Mouse (Mus musculus) lung, adult 2 months (tissue): Measurements from ENCODE around the gene Pfkfb3. TPM values are rescaled to one million over a fixed set of nuclear protein-coding genes. Genes with fewer than 3 reads are reported as not detected.
A peak's percentile ranks its signal among the peaks of the same experiment; 100 is the strongest.

Source experiments
- DNase-seq: peaks from one replicate; pipeline ENCODE4 v3.0.0; 2022
- H3K4me1 ChIP-seq: fragments of 200-500 bp; 2 replicates; pipeline ENCODE4 v1.6.1; 2011; ENCODE audit warnings: low read length; ENCODE audit not compliant: control insufficient read depth, insufficient read depth
- H3K4me3 ChIP-seq: fragments of 200-500 bp; replicated peaks from 2 replicates; pipeline ENCODE3; 2011; ENCODE audit warnings: low read depth, mild to moderate bottlenecking, control low read depth, low read length; ENCODE audit errors: extremely low read depth
- CTCF ChIP-seq: fragments of 200-500 bp; IDR thresholded peaks from 2 replicates; pipeline ENCODE4 v1.5.1; 2011; ENCODE audit warnings: mild to moderate bottlenecking, low read length, control low read depth; ENCODE audit not compliant: insufficient read depth
- POLR2A ChIP-seq: fragments of 200-500 bp; IDR thresholded peaks from 2 replicates; pipeline ENCODE4 v1.6.1; 2011; ENCODE audit warnings: low read depth, mild to moderate bottlenecking, control low read depth, low read length, borderline replicate concordance; ENCODE audit errors: extremely low read depth
- WGBS: fragments of 180-500 bp; shearing (Covaris S2); methylation state at CpG from one replicate; pipeline ENCODE4 v1.1.7; 2018; 5-methylcytosine and 5-hydroxymethylcytosine counted together
- polyA plus RNA-seq: library from polyadenylated mRNA; depleted of rRNA; stranded (reverse); fragments of >200 nt; gene quantifications from 2 replicates; pipeline ENCODE4 v1.2.3, GENCODE M21; 2012; rRNA removed

The Pfkfb3 gene
- polyA plus RNA-seq, result 40.2 and 44.4 TPM in 2 replicates

DNA sequence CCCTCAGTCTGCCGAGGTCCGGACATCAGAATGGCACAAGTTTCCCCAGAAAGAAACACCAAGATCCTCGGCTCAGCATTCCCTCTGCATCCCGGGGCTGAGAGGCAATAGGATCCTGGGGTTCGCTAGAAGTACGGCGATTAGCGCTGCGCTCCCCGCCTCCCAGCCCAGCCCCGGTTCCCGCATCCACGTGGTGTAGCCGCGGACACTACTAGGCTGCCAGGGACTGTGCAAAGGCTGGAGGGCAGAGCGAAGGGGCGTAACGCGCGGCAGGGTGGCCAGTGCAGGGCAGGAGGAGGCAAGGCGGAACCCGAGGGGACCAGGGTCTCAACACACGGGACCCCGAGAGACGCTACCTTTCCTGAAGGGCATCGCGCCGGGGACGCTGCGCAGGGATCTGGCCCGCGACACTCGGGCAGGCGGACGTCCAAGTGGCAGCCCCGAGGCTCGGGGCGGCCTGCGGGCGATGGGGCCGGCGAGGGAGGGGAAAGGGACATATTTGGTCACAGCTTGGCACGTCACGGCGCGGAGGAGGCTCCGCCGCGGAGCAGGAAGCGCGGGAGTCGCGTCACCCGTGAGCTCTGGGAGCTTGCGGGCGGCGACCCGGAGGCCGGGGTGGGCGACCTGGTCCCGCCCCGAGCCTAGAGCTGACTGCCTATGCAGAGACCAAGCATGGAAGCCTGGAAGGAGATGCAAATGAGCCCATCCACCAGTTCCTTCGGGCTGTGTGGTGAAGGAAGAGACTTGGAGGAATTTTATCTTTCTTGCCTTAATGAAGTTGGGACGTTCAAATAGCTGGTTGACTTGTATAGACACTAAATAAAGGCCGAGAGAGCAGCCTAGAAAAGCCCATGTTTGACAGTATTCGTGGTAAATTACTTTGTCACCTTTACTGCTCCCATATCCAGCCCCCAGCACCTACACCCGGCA is at the start of gene Pfkfb3:
Gene Pfkfb3, minus strand, starts transcription at position 607 of the 930 bp plus-strand sequence.
- DNase-seq, result peak; percentile 73
- no peak for TF ChIP-seq POLR2A
- peak within 1 kb of the TSS; percentile 67 for H3K4me3 ChIP-seq
- WGBS, result 3% methylated on average over 67 of the region's 67 CpGs
- peaks cover 2% of the 10 kb centered on the region; the same call in 1 of the 2 replicates for H3K4me1 ChIP-seq

DNA sequence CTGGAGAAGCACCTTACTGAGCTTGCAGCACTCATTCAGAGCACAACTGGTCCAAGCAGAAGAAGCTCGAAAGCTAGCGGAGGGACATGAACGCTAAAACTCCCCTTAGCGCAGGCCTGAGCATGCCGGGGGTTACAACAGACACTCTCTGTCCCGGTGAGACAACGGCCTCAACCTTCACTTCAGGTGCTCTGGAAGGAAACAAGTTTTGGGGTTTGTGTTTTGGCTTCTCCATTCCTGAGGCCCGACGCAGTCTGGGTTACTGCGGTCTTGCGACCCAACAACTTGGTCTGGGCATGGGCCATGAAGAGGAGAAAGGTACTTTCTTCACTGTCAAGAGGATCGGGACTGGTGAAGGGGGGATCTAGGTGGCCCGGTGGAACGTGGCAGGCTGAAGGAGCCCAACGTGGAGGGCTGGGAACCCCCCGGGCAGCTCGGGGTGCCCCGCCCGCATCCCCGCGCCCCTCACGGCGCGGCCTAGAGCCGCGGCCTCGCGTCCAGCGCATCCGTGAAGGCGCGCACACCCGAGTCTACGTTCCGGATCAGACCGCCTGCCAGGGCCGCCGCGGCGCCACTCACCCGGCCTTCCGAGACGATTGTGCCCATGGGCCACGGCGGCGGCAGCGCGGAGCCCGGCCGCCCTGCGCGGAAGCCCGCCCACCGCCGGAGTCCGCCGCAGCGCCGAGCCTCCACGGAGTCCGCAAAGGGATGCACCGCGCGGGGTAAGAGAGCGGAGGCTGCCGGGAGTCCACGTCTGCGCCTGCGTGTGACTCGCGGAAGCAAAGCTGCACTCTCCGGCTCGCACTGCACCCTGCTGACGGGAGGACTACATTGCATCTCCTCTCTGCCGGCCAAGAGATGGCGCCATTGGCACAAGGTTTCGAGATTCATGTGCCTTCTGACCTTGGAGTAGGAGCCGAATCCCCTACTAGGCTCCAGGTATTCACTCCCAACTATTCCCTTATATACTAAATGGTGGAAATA is 48.9 kb upstream of the Pfkfb3 start:
- DNase-seq, result peak; percentile 94

DNA sequence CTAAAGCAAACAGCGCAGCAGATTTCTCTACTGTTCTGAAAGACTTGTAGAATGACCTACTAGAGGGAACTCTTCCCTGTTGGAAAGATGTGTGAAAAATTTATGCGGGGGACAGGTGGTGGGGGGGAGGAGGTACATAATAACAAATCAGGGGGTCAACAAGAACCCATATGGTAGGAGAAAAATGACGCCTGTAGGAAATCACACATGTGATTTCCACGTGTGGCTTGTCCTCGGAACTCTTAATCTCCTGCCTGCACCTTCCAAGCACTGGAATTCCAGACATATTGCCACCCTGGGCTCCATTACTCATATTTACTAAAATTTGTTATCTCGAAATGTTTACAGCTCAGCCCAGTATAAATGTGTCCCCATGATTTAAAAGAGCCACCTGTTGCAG is 47.9 kb upstream of the Pfkfb3 start:
- Histone ChIP-seq H3K4me3 (no peak overlapping the region), H3K4me1 (no peaks in the 10 kb centered on the region; the same call in 1 of the 2 replicates)
- DNase-seq, result no peak
- WGBS, result 73% methylated on average over 6 of the region's 6 CpGs
- TF ChIP-seq CTCF, result no peak

More for the DNA sequence above, 48.9 kb upstream of the Pfkfb3 start:
- under 1% methylated on average over 78 of the region's 78 CpGs for WGBS
- TF ChIP-seq POLR2A, result peak; percentile 60; the same call in 1 of the 2 replicates
- peak; percentile 100 for TF ChIP-seq CTCF
- H3K4me3 ChIP-seq, result peak overlapping the region; percentile 75
- no peaks in the 10 kb centered on the region; the same call in 1 of the 2 replicates for H3K4me1 ChIP-seq

DNA sequence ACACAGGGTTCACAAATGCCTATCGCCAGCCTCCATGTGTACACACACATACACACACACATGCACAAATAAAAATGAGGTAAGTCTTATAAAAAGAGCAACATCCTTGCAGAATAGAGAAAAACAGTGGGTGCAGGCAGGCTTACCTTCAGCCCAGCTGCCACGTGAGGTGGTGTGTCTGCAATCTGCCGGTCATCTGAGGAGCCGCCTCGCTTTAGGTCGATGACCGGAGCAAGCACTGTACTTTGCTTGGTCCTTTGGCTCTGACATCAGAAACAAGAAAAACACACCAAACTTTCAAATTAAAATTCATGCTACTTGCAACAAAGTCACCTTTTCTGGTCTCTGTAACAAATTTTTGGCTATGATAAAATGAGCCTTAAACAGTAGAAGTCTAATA is 44.0 kb upstream of the Pfkfb3 start:
- 97% methylated on average over 7 of the region's 7 CpGs for WGBS
- no peak overlapping the region for H3K4me3 ChIP-seq
- DNase-seq, result no peak
- H3K4me1 ChIP-seq, result no peaks in the 10 kb centered on the region; the same call in 1 of the 2 replicates
- TF ChIP-seq POLR2A (no peak), CTCF (no peak)

DNA sequence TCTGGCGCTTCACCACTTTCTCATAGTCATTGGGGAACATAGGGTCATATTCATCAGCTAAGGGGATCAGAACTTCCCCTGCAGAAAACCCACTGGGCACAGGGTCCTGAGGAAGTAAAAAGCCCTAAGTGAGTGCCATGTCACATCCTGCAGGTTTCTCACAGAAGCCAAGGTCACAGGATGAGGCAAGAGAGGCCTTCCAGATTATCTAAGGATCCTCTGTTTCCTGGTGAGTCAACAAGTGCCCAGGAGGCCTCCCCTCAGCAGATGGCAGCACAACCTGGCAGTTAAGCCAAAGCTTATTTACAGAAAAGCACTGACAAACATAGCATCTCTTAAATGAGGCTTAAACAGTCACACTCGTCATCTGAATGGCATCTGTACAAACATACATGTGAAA is 42.8 kb upstream of the Pfkfb3 start:
- Histone ChIP-seq H3K4me3 (no peak overlapping the region), H3K4me1 (no peaks in the 10 kb centered on the region; the same call in 1 of the 2 replicates)
- DNase-seq, result no peak
- no peak for TF ChIP-seq POLR2A
- TF ChIP-seq CTCF, result no peak
- 82% methylated on average over 2 of the region's 2 CpGs for WGBS

DNA sequence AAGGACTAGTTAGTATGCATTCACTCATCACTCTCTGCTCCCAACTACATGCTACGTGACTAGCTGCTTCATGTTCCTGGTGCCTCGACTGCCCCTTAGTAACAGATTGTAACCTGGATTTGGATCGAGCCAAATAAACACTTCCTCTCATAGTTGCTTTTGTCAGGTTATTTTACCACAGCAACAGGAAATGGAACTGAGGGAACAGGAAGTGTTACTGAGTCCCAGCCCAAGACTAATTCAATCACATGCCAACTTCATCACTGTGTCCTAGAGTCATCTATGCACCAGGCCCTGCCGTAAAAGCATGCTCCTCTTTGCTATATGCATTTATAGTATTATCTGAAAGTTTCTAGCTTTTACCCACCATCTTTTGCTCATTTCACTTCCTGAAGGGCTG is 34.1 kb upstream of the Pfkfb3 start:
- 42% methylated on average over 4 of the region's 4 CpGs for WGBS
- TF ChIP-seq POLR2A, result no peak
- no peak for TF ChIP-seq CTCF
- no peak overlapping the region for H3K4me3 ChIP-seq
- no peak for DNase-seq
- H3K4me1 ChIP-seq, result peaks cover 3% of the 10 kb centered on the region

DNA sequence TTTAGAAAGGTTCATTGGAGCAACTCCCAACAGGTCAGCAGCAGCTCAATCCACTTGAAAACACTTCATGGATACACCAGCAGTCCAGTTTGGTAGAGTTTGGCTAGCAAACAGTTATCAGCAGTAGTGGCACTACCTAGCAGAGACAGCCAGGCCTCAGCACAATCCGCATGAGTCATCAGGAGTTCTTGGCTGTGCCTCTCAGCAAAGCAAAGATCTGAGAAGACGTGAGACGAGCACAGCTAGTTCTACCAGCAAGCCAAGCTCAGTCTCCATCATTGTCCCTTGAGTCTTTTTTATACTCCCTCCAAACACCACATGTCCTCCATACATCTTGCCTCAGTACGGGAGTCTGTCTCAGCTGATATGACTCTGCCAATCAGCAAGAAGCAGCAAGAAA is 25.5 kb upstream of the Pfkfb3 start:
- Histone ChIP-seq H3K4me1 (no peaks in the 10 kb centered on the region), H3K4me3 (no peak overlapping the region)
- TF ChIP-seq CTCF (no peak), POLR2A (no peak)
- no peak for DNase-seq
- 91% methylated on average over 4 of the region's 4 CpGs for WGBS

DNA sequence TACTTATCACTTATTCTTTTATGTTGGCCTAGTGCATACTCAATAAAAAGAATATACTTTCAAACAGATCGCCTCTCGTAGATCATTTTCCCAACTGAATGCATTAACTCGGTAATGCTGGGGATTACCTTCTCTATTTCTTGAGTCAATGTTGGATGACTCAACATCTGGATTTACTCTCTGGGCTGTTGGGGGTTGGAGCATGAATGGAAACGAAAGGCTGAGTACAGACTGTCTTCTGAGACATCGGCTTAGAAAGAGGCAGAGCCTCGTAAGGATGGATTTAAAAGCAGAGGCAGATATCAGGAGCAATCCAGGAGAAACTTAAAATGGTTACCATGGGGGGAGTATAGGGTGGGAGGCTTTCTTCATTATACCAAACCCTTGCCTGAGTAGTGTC is 24.3 kb upstream of the Pfkfb3 start:
- Histone ChIP-seq H3K4me1 (no peaks in the 10 kb centered on the region), H3K4me3 (no peak overlapping the region)
- TF ChIP-seq POLR2A (no peak), CTCF (no peak)
- WGBS, result 90% methylated on average over 6 of the region's 6 CpGs
- DNase-seq, result no peak

DNA sequence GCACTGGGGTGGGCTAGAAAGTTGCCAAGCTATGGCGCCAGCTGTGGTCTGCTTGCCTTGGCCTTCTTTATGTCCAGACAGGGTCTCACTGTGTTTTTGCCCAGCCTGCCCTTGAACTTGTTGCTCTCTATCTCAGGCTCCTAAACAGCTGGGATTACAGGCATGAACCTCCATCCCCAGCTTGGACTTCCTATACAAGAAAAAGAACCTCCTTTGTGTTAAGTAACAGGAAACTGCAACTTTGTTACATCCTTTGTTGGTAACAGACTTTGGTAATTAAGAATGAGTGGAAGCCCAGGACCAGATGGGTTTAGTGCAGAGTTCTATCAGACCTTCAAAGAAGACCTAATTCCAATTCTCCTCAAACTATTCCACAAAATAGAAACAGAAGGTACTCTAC is 19.8 kb upstream of the Pfkfb3 start:
- no peak for TF ChIP-seq POLR2A
- no peak for TF ChIP-seq CTCF
- DNase-seq, result no peak
- Histone ChIP-seq H3K4me3 (no peak overlapping the region), H3K4me1 (no peaks in the 10 kb centered on the region)
- WGBS, result 100% methylated on average over 1 of the region's 1 CpGs
